Mouse (Mus musculus) stomach, postnatal 0 days (tissue): Measurements from ENCODE around the gene Gm39115. TPM values are rescaled to one million over a fixed set of nuclear protein-coding genes. Genes with fewer than 3 reads are reported as not detected.
"Not testable (repeated sequence)": the region's sequence is repeated elsewhere in the genome, so short reads cannot be mapped to it uniquely, and the experiment has no call there.

ENCODE experiments used
- ATAC-seq: fragments of 200-750 bp; cut with Nextera tagmentation; 2 replicates; pipeline ENCODE4 v1.8.0; 2017; ENCODE audit not compliant: low FRiP score, low TSS enrichment
- DNase-seq: peaks from one replicate; pipeline ENCODE4 v3.0.0-alpha.2; 2016; ENCODE audit warnings: low spot score
- H3K27ac ChIP-seq: fragments of 300-500 bp; sonication (generic); replicated peaks from 2 replicates; pipeline ENCODE4 v1.5.1; 2014; ENCODE audit warnings: mild to moderate bottlenecking, control low read depth
- H3K27me3 ChIP-seq: fragments of 300-500 bp; sonication (generic); 2 replicates; pipeline ENCODE4 v1.6.1; 2014; ENCODE audit warnings: low read length; ENCODE audit not compliant: control insufficient read depth, insufficient read depth
- H3K36me3 ChIP-seq: fragments of 300-500 bp; sonication (generic); 2 replicates; pipeline ENCODE4 v1.6.1; 2014; ENCODE audit warnings: low read length, mixed read lengths; ENCODE audit not compliant: control insufficient read depth, insufficient read depth
- H3K4me1 ChIP-seq: fragments of 300-500 bp; sonication (generic); replicated peaks from 2 replicates; pipeline ENCODE4 v1.6.1; 2014; ENCODE audit warnings: antibody characterized with exemption; ENCODE audit not compliant: control insufficient read depth, insufficient read depth
- H3K4me2 ChIP-seq: fragments of 300-500 bp; sonication (generic); replicated peaks from 2 replicates; pipeline ENCODE4 v1.6.1; 2014; ENCODE audit warnings: low read depth, mild to moderate bottlenecking, control low read depth, moderate library complexity
- H3K4me3 ChIP-seq: fragments of 300-500 bp; sonication (generic); 2 replicates; pipeline ENCODE4 v1.5.1; 2014; ENCODE audit warnings: low read depth, low read length, control low read depth
- H3K9ac ChIP-seq: fragments of 300-500 bp; sonication (generic); 2 replicates; pipeline ENCODE4 v1.6.1; 2014; ENCODE audit warnings: mild to moderate bottlenecking, low read length, control low read depth, mixed read lengths
- H3K9me3 ChIP-seq: fragments of 300-500 bp; sonication (generic); 2 replicates; pipeline ENCODE4 v1.6.1; 2016; ENCODE audit warnings: low read length; ENCODE audit not compliant: control insufficient read depth
- CTCF ChIP-seq: IDR thresholded peaks from 2 replicates; pipeline ENCODE4 v1.5.1; 2016; ENCODE audit warnings: antibody characterized with exemption, low read depth, mild to moderate bottlenecking, moderate library complexity
- EP300 ChIP-seq: optimal IDR thresholded peaks from 2 replicates; pipeline ENCODE3; 2016; ENCODE audit warnings: antibody characterized with exemption
- WGBS: fragments of 180-500 bp; shearing (Covaris S2); extraction: QIAGEN DNeasy Blood & Tissue Kit; methylation state at CpG from one replicate; pipeline ENCODE4 v1.1.7; 2014; 5-methylcytosine and 5-hydroxymethylcytosine counted together
- polyA plus RNA-seq: library from polyadenylated mRNA; unstranded; fragments of >200 nt; fragmentation: Nextera tagmentation; extraction: Ambion mirVana; gene quantifications from 2 replicates; pipeline ENCODE4 v1.2.1, GENCODE M21; 2015

The Gm39115 gene
- polyA plus RNA-seq, 1 experiment from 2014 or later: not detected

DNA sequence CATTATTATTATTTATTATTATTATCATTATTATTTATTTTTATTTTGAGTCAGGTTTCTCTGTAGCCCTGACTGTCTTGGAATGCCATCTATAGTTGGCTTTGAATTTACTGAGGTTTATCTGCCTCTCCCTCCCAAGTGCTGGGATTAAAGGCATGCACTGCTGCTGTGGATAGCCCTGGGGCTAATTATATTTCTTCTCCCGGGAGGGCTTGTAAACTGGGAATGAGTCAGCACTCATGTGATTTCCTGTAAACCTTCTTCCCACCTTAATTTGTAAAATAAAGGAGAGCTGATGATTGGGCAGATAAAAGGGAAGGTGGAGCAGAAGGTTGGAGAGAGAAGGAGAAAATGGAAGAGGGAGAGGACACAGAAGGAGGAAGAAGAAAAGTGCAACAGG, 4.9 kb upstream of the Gm39115 start:
- Histone ChIP-seq H3K9me3 (no peaks in the 10 kb centered on the region), H3K27ac (no peak overlapping the region), H3K27me3 (no peaks in the 10 kb centered on the region), H3K4me1 (no peaks in the 10 kb centered on the region), H3K9ac (no peak overlapping the region), H3K36me3 (no peaks in the 10 kb centered on the region), H3K4me3 (no peak overlapping the region), H3K4me2 (no peak overlapping the region)
- DNase-seq (no peak), ATAC-seq (no peak)
- WGBS: 32% methylated on average over 1 of the region's 1 CpGs
- TF ChIP-seq EP300 (no peak), CTCF (no peak)

DNA sequence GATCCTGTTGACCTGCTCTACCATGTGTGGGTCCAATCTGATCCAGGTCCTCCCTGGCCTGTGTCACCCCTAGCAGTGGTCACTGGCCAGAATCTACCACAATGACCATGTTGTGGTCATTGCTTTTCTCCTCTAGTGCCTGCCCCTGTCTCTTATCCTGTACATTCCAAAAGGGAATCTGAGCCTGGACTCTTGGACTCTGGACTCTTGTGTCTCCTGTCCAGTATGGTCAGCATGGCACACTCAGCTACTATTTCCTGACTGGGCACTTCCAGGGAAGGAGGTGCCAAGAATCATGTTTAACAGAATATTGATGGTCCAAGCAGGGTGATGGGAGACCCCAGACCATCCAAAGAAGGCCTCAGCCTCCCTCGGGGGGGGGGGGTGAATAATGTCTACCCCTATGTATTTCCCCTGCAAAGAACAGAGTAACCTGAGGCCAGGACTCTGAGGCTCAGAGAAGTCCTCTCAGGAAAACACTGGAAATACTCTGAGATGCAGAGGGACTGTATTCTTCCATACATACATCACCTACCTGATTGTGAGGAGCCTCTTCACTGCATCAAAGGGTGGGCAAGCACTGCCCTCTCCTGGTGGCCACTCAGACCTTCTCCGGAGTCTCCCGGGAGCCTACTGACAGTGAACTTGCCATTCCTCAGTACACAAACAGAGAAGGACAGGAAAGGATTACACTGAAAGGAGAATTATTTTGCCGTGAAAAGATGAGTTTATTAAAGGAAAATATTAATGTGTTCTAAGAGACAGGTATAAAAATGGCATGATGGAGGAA, 1.4 kb downstream of the Gm39115 start:
- peak; percentile 31 for DNase-seq
- H3K9me3 ChIP-seq: no peaks in the 10 kb centered on the region
- H3K27me3 ChIP-seq: no peaks in the 10 kb centered on the region

GRCm38 (mm10) chr7:142128843-142129242, 7.0 kb downstream of the Gm39115 start:
- no peak for ATAC-seq
- Histone ChIP-seq H3K4me2 (no peak overlapping the region), H3K4me1 (no peaks in the 10 kb centered on the region), H3K9me3 (no peaks in the 10 kb centered on the region), H3K36me3 (no peaks in the 10 kb centered on the region), H3K4me3 (no peak overlapping the region), H3K27me3 (no peaks in the 10 kb centered on the region), H3K27ac (no peak overlapping the region), H3K9ac (no peak overlapping the region)
- no peak for DNase-seq
- 63% methylated on average over 4 of the region's 4 CpGs for WGBS
- peak; percentile 54 for TF ChIP-seq CTCF
- no peak for TF ChIP-seq EP300

More for the DNA sequence above, 1.4 kb downstream of the Gm39115 start:
- no peak for ATAC-seq
- Histone ChIP-seq H3K9ac (no peak overlapping the region), H3K27ac (no peak overlapping the region), H3K4me3 (no peak overlapping the region), H3K4me1 (no peaks in the 10 kb centered on the region), H3K36me3 (no peaks in the 10 kb centered on the region), H3K4me2 (no peak overlapping the region)
- 39% methylated on average over 4 of the region's 4 CpGs for WGBS
- TF ChIP-seq EP300 (no peak), CTCF (peak; percentile 57)

DNA sequence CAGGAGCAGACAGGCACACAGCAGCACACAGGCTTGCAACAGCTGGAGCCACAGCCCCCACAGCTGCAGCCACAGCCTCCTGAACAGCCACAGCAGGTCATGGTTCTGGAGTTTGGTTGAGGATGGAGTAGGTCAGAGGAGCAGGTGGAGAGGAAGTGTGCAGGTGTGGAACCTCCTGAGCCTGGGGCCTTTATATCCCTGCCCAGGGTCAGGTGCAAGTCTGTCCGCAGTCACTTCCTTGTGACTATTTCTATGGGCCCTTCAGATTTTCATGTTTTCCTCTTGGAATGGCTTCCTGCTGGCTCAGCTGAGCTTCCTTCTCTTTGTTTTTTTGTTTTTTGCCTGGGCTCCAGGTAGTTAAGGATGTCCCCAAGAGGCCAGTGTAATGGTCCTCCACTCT, 15.2 kb downstream of the Gm39115 start, which contains the start of gene Gm45618:
TSS of gene Gm45618 (minus strand) at position 101 of the 400 bp plus-strand sequence.
- 57% methylated on average over 1 of the region's 1 CpGs for WGBS
- not testable (repeated sequence) for H3K27ac ChIP-seq, H3K4me2 ChIP-seq, H3K4me3 ChIP-seq, H3K9ac ChIP-seq, H3K9me3 ChIP-seq, ATAC-seq, H3K4me1 ChIP-seq, DNase-seq, H3K27me3 ChIP-seq, H3K36me3 ChIP-seq

- Histone ChIP-seq H3K9ac (no peak overlapping the region), H3K4me1 (no peaks in the 10 kb centered on the region), H3K36me3 (no peaks in the 10 kb centered on the region), H3K4me3 (no peak overlapping the region), H3K27ac (no peak overlapping the region), H3K4me2 (no peak overlapping the region), H3K9me3 (no peaks in the 10 kb centered on the region), H3K27me3 (no peaks in the 10 kb centered on the region)
- ATAC-seq: no peak
- DNase-seq: no peak
- peak; percentile 61 for TF ChIP-seq CTCF
- TF ChIP-seq EP300: no peak
- WGBS: 17% methylated on average over 5 of the region's 5 CpGs
These were observed 16.2 kb downstream of the Gm39115 start for GRCm38 (mm10) chr7:142119632-142120031.

- Histone ChIP-seq H3K4me2 (no peak overlapping the region), H3K4me3 (no peak overlapping the region), H3K9me3 (no peaks in the 10 kb centered on the region), H3K27ac (no peak overlapping the region), H3K9ac (no peak overlapping the region), H3K4me1 (no peaks in the 10 kb centered on the region), H3K36me3 (no peaks in the 10 kb centered on the region), H3K27me3 (no peaks in the 10 kb centered on the region)
- TF ChIP-seq CTCF (no peak), EP300 (no peak)
- 0 out of 2 replicates have a peak, but pooled peaks have one; percentile 8 for ATAC-seq
- no peak for DNase-seq
- WGBS: 49% methylated on average over 5 of the region's 5 CpGs
These were observed 31.1 kb downstream of the Gm39115 start for GRCm38 (mm10) chr7:142104747-142105146.
